Mouse (Mus musculus): ENCODE results near the gene Abhd17a.

Abhd17a gene

GRCm38 (mm10) chr10:80577195-80578130 is 12.7 kb downstream of the Abhd17a start, which contains the start of gene Klf16:
Gene Klf16 (minus strand): TSS chr10:80577321.
- peak; percentile 92 for DNase-seq (ENCODE audit: low read depth, low spot score)

DNA sequence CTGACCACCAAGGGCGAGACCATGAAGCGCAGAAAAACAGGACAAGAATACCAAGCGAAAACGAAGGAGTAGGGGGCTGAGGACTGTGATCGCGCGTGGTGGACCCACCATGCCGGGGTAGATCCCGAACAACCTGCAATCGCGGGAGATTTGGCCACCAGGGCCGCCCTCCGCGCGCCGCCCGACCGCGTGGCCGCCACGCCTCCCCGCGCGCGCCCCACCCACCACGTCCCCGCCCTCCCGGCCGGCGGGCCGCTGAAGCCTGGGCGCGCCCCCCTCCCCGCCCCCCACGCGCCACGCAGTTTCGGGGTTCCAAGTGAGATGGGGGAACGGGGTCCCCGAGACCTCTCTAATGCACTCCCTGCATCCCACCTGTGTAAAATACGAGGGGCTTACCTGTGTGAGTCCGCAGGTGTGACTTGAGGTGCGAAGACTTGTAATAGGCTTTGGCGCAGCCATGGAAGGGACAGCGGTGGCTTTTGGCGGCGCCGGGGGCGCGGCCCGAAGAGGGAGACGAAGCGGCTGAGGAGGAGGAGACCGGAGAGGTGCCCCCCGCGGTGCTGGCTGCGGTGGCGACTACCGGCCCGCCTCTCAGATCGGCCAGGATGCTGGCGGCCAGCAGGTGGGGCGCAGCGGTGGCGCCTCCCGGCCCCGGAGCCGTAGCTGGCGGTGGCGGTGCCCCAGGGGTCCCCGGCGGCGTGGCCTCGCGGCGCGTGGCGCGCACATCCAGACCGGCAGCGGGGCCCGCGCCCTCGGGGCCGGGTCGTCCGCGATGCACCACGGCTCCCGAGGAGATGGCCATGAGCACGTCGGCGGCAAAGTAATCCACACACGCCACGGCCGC is 13.6 kb downstream of the Abhd17a start:
- DNase-seq (ENCODE audit: low read depth, low spot score) = no peak

GRCm38 (mm10) chr10:80575925-80576324 is 14.2 kb downstream of the Abhd17a start:
- no peak for DNase-seq (ENCODE audit: low read depth, low spot score)

- DNase-seq (ENCODE audit: low read depth, low spot score) = no peak
Observed at GRCm38 (mm10) chr10:80574896-80575295, 15.2 kb downstream of the Abhd17a start.

DNA sequence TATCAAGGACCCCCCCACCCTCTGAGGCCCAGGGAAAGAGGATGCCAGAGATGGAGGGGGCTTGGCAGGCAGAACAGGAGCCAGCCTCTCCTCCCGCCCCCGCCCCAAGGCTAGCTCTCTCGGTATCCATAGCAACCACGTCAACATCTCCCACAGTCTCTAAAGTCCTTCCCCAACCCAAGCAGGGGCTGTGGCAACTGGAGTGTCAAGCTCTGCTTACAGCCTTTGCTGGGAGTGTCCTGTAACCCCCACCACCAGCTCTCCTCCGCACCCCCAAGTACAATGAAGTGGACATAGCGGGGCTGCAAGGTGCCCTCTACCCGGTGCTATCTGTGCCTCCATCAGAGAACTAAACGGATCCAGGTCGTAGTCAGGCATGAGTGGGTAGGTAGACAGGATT is 16.2 kb downstream of the Abhd17a start:
- no peak for DNase-seq (ENCODE audit: low read depth, low spot score)

- no peak for DNase-seq (ENCODE audit: low read depth, low spot score)
Observed at GRCm38 (mm10) chr10:80572477-80572876, 17.7 kb downstream of the Abhd17a start.

GRCm38 (mm10) chr10:80570871-80571836 is 19.0 kb downstream of the Abhd17a start:
- DNase-seq (ENCODE audit: low read depth, low spot score) = peak; percentile 35

- no peak for DNase-seq (ENCODE audit: low read depth, low spot score)
Observed at GRCm38 (mm10) chr10:80570419-80570818, 19.7 kb downstream of the Abhd17a start.

- peak; percentile 32 for DNase-seq (ENCODE audit: low read depth, low spot score)
Observed at GRCm38 (mm10) chr10:80569664-80570066, 20.5 kb downstream of the Abhd17a start.

GRCm38 (mm10) chr10:80568876-80569275 is 21.3 kb downstream of the Abhd17a start:
- no peak for DNase-seq (ENCODE audit: low read depth, low spot score)

DNA sequence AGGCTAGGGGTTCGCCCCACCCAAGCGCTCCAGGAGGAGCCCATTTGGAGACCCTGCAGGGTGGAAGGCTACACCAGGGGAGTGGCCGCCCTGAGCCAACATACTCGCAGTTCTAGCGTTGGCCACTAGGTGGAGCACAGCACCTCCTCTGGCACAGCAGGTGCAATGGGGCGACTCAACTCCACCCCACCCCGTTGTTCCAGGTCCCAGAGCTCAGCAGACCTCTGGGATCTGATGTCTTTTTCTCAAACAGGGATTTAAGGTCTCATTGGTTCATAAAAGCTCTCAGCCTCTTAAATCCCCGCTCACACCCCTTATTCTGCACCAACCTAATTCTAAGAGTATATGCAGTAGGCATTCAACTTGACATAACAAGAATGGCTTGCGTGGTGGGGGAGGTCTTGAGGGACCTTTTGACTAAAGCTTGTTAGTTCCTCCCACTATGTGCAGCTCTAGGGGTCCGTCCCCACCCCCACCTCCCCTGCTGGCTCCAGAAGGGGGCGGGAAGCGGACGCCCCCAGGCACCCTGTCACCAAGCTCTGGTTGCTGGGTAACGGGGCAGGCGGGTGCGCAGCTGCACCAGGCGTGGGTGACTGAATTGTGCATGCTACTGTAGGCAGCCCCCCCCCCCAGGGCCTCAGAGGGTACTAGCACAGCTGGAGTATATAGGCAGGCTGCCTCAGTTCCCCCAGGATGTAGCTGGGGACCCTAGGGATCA is 23.6 kb downstream of the Abhd17a start:
- DNase-seq (ENCODE audit: low read depth, low spot score) = peak; percentile 83

DNA sequence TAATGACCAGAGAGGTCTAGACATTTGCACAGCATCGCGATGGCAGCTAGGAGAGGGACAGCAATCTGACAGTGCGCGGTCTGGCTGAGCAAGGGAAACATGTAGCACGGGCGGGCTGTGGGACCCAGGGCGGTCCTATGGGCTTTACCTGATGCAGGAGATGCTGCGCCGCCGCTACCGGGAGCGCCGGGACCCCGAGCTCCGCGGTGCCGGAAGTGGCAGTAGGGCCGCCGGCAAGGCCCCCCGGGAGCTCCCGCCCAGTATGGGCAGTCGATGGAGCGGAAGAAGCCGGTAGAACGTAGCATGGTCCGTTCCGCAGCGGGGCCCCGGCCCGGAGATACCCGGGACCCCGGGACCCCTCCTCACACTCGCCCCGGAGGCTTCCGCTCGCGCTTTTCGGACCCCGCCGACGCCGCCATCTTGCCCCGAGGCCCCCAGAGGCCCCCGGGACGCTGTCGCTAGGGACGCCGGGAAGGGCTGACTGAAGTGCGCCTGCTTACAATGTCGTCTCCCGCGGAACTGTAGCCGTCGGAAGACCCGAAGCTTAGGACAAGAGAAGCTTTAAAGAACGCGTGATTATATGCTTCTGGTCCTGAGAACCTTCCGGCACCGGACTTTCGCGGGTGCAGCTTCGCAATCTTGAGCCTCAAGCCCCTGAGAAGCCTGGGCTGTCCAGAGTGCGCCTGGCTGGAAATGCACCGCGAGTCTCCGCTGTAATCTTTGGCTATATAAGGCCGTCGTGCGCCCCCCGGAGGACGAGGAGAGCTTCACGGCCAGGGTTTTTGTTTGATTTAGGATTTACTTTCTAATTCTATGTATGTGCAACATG is 28.8 kb downstream of the Abhd17a start, which contains the start of gene Rexo1:
TSS of gene Rexo1 (minus strand) at position 445 of the 829 bp plus-strand sequence.
- DNase-seq (ENCODE audit: low read depth, low spot score) = peak; percentile 92

DNA sequence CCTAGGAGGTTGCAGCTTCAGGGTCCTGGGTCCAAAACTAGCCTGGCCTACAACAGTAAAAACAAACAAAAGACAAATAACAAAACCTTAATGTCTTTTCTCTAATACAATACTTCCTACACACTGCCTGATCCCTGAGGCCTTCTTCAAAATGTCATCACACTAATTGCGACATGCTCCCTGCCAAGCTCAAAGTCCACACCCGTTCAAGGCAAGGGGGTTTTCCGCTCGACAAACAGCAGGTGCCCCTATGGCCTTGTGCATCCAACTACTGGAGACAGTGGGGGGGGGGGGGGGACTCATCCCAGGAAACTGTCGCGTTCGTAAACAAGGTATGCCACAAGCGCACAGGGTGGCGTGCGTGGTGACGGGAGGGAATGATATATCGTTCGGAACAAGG is 29.5 kb downstream of the Abhd17a start:
- DNase-seq (ENCODE audit: low read depth, low spot score) = no peak

DNA sequence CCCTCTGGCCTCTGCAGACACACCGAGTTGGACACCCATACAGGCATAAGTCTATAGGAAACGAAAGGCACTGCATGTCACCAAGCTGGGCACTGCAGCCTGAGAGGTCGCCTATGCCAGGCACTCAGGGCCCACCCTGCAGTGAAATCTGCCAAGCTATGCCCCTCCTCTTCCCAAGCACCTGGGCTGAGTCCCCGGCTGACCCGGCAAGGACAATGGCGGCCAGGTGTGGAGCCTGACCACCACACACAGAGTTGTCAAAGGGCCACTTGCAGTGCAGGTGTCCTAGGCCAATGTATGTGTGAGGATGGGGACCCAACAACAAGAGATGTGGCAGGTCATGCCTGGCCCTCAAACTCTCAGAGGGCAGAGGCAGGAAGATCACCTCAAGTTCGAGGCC is 30.7 kb downstream of the Abhd17a start:
- DNase-seq (ENCODE audit: low read depth, low spot score) = no peak

GRCm38 (mm10) chr10:80557346-80557965 is 32.7 kb downstream of the Abhd17a start:
- DNase-seq (ENCODE audit: low read depth, low spot score) = peak; percentile 40

GRCm38 (mm10) chr10:80553997-80554396 is 36.1 kb downstream of the Abhd17a start:
- no peak for DNase-seq (ENCODE audit: low read depth, low spot score)

- no peak for DNase-seq (ENCODE audit: low read depth, low spot score)
Observed at GRCm38 (mm10) chr10:80553575-80553974, 36.6 kb downstream of the Abhd17a start.

DNA sequence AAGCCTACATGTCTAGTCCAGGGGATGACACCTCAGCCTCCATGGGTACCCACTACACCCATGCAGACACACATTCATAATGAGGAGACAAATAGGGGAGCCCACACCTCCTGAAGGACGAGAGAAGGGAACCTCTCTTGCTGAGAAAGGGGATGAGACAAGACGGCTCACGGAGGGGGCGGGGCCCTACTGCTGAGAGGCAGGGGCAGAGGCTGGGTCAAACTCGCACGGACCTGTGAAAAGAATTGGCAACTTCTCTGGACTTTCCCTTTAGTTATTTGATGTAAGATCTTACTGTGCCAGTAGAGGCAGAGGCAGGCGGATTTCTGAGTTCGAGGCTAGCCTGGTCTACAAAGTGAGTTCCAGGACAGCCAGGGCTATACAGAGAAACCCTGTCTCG is 37.8 kb downstream of the Abhd17a start:
- DNase-seq (ENCODE audit: low read depth, low spot score) = no peak

GRCm38 (mm10) chr10:80549279-80549678 is 40.9 kb downstream of the Abhd17a start:
- no peak for DNase-seq (ENCODE audit: low read depth, low spot score)
